Mouse (Mus musculus): ENCODE data around the gene Ttc27. TPM values are rescaled to one million over a fixed set of nuclear protein-coding genes. Genes with fewer than 3 reads are reported as not detected.

The Ttc27 gene
- total and polyA plus RNA-seq, 2 experiments from 2014 or later = 8.5 to 16.2 TPM

GRCm38 (mm10) chr17:74865694-74866564, 148.4 kb downstream of the Ttc27 start:
- ATAC-seq (ENCODE audit: insufficient read depth, low read depth) (0 out of 2 replicates have a peak, but pooled peaks have one; percentile 7), DNase-seq (ENCODE audit: low spot score) (peak; percentile 28)
- H3K27me3 ChIP-seq (ENCODE audit: control insufficient read depth, insufficient read depth, low read length) = no peaks in the 10 kb centered on the region
- no peaks in the 10 kb centered on the region for H3K9me3 ChIP-seq (replicated peaks; ENCODE audit: control insufficient read depth, low read length)
- no peaks in the 10 kb centered on the region for H3K36me3 ChIP-seq (replicated peaks; ENCODE audit: control insufficient read depth, insufficient read depth, low read length)
- H3K9ac ChIP-seq (replicated peaks; ENCODE audit: low read depth, low read length) = 0 out of 2 replicates have a peak overlapping the region, but pooled peaks have one; percentile 22
- H3K4me2 ChIP-seq (ENCODE audit: low read depth, low read length) = peak overlapping the region; percentile 32; the same call in 1 of the 2 replicates
- H3K4me1 ChIP-seq (ENCODE audit: control insufficient read depth, insufficient read depth) = peaks cover 51% of the 10 kb centered on the region
- H3K4me3 ChIP-seq (ENCODE audit: low read depth, low read length) = no peak overlapping the region
- WGBS = 50% methylated on average over 16 of the region's 16 CpGs
- H3K27ac ChIP-seq (ENCODE audit: low read depth) = peak overlapping the region; percentile 90
- TF ChIP-seq EP300 (IDR thresholded peaks at IDR 0.05; ENCODE audit: low read depth) (no peak), CTCF (IDR thresholded peaks at IDR 0.05; ENCODE audit: low read depth) (no peak)

DNA sequence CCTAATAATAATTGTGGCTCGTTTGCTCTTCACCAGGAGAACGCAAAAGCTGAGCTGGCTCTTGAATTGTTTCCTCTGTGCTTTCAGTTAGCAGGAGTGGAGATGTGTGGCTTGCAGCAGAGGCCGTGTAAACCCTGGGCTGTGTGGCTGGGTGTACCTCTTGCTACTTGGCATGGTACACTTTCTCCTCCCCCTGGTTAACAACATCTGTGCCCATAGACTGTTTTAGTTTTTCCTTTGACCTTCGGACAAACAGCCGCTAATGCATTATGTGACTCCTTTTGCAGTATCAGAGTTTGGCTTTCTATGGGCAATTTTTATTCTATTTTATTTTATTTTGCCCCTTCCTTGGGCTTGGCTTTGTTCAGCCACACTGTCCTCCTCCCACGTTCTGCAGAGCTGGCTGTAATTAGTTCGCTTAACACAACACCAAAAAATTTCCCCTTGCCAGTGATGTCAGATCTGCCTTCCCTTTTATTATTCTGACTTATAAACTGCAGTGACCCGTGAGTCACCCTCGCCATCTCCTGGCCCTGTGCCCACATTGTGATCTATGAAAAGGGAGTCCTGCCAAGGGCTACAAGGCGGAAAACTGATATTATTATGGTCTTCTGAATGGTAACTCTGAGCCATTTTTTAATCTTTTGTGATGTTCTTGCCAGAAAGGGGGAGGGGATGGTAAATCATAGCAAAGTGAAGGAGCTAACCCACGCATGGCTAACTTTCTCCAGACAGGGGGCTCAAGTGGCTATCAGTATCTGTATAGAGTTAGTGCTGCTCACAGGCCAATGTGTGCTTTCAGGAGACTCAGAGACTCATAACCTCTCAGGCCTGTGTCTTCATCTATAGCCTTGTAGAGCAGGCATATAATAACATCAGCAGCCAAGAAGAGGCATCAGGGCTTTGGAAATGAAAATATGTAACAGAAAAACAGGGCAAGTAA, 149.3 kb downstream of the Ttc27 start:
- Histone ChIP-seq H3K4me3 (ENCODE audit: low read depth, low read length) (no peak overlapping the region), H3K9ac (replicated peaks; ENCODE audit: low read depth, low read length) (0 out of 2 replicates have a peak overlapping the region, but pooled peaks have one; percentile 22), H3K27ac (ENCODE audit: low read depth) (peak overlapping the region; percentile 90), H3K36me3 (replicated peaks; ENCODE audit: control insufficient read depth, insufficient read depth, low read length) (no peaks in the 10 kb centered on the region), H3K4me2 (ENCODE audit: low read depth, low read length) (peak overlapping the region; percentile 32; the same call in 1 of the 2 replicates), H3K4me1 (ENCODE audit: control insufficient read depth, insufficient read depth) (peaks cover 55% of the 10 kb centered on the region), H3K9me3 (replicated peaks; ENCODE audit: control insufficient read depth, low read length) (no peaks in the 10 kb centered on the region), H3K27me3 (ENCODE audit: control insufficient read depth, insufficient read depth, low read length) (no peaks in the 10 kb centered on the region)
- no peak for TF ChIP-seq CTCF (IDR thresholded peaks at IDR 0.05; ENCODE audit: low read depth)
- peak; percentile 67; the same call in 1 of the 2 replicates for TF ChIP-seq EP300 (IDR thresholded peaks at IDR 0.05; ENCODE audit: low read depth)
- DNase-seq (ENCODE audit: low spot score) (peak; percentile 61), ATAC-seq (ENCODE audit: insufficient read depth, low read depth) (peak; percentile 66)
- 12% methylated on average over 11 of the region's 11 CpGs for WGBS

DNA sequence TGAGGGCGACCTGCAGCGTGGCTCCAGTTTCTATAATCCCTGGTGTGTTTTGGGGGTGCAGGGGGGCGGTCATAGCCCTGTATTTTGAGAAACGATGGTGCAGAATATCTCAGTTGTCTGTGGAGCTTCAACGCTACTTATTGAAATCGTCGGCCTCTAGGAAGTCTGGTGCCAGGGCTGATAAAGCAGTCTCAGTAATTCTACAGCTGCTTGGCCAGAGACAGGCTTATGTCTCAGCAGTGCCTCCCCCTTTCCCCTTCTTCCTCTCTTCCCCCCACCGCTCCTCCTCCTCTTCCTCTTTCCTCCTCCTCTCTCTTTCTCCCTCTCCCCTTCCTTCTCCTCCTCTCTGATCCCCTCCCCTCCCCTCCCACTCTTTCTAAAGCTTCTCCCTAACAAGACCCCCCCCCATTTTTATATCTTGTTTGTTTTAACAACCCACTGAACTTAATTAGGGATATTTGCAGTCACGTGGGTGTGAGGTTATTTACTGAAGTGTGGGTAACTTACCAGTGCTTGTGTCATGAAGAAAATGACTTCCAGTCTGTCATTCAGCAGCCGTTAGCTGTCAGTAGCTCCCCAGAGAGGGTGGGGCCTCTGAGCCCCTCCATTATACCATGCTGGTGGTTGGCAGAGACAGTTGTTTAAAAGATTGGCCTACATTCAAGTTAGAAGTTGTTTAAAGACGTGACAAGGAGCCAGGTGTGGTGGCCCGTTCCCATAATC, 150.8 kb downstream of the Ttc27 start:
- WGBS = 29% methylated on average over 12 of the region's 12 CpGs

DNA sequence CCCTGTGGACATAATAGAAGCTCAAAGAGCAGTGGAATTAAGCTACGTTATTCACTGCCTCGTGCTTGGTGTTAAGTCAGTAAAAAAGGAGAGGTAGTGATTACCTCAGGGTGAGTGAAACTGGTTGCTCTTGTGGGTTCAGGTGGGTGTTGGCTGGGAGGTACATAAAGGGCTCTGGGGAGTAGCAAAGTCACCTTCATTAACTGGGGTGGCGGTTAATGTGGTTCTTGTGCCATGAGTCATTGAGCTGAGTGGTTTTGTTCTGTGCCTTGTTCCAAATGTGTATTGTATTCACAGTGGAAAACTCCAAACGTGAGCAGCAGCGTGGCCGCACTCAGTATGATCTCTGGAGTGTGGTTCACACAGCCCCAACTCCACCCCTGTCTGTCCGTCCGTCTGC, 152.0 kb downstream of the Ttc27 start:
- no peak overlapping the region for H3K9ac ChIP-seq (replicated peaks; ENCODE audit: low read depth, low read length)
- no peak; the same call in 1 of the 2 replicates for ATAC-seq (ENCODE audit: insufficient read depth, low read depth)
- DNase-seq (ENCODE audit: low spot score) = no peak
- no peaks in the 10 kb centered on the region for H3K36me3 ChIP-seq (replicated peaks; ENCODE audit: control insufficient read depth, insufficient read depth, low read length)
- peaks cover 55% of the 10 kb centered on the region for H3K4me1 ChIP-seq (ENCODE audit: control insufficient read depth, insufficient read depth)
- H3K27ac ChIP-seq (ENCODE audit: low read depth) = peak overlapping the region; percentile 49
- no peak overlapping the region for H3K4me2 ChIP-seq (ENCODE audit: low read depth, low read length)
- H3K27me3 ChIP-seq (ENCODE audit: control insufficient read depth, insufficient read depth, low read length) = no peaks in the 10 kb centered on the region
- H3K4me3 ChIP-seq (ENCODE audit: low read depth, low read length) = no peak overlapping the region
- H3K9me3 ChIP-seq (replicated peaks; ENCODE audit: control insufficient read depth, low read length) = no peaks in the 10 kb centered on the region
- TF ChIP-seq CTCF (IDR thresholded peaks at IDR 0.05; ENCODE audit: low read depth) (no peak), EP300 (IDR thresholded peaks at IDR 0.05; ENCODE audit: low read depth) (no peak)
- 44% methylated on average over 8 of the region's 8 CpGs for WGBS

More for the DNA sequence above, 150.8 kb downstream of the Ttc27 start:
- Histone ChIP-seq H3K4me1 (ENCODE audit: control insufficient read depth, insufficient read depth) (peaks cover 55% of the 10 kb centered on the region), H3K9ac (replicated peaks; ENCODE audit: low read depth, low read length) (no peak overlapping the region), H3K4me2 (ENCODE audit: low read depth, low read length) (no peak overlapping the region), H3K4me3 (ENCODE audit: low read depth, low read length) (no peak overlapping the region), H3K9me3 (replicated peaks; ENCODE audit: control insufficient read depth, low read length) (no peaks in the 10 kb centered on the region), H3K27me3 (ENCODE audit: control insufficient read depth, insufficient read depth, low read length) (no peaks in the 10 kb centered on the region), H3K27ac (ENCODE audit: low read depth) (peak overlapping the region; percentile 90; the same call in 1 of the 2 replicates), H3K36me3 (replicated peaks; ENCODE audit: control insufficient read depth, insufficient read depth, low read length) (no peaks in the 10 kb centered on the region)
- DNase-seq (ENCODE audit: low spot score) (no peak), ATAC-seq (ENCODE audit: insufficient read depth, low read depth) (no peak)
- no peak for TF ChIP-seq EP300 (IDR thresholded peaks at IDR 0.05; ENCODE audit: low read depth)
- no peak for TF ChIP-seq CTCF (IDR thresholded peaks at IDR 0.05; ENCODE audit: low read depth)
